Mouse (Mus musculus) monocyte, adult 5-6 weeks (primary cell): ENCODE data around the gene Cdr2. TPM values are rescaled to one million over a fixed set of nuclear protein-coding genes. Genes with fewer than 3 reads are reported as not detected.
A peak's percentile ranks its signal among the peaks of the same experiment; 100 is the strongest.
"Not testable (repeated sequence)": the region's sequence is repeated elsewhere in the genome, so short reads cannot be mapped to it uniquely, and the experiment has no call there.

Experiments
- ATAC-seq: fragments of 153-309, 156-312 bp; replicated peaks from 2 replicates; pipeline ENCODE4 v1.8.0; 2017; ENCODE audit warnings: mild to moderate bottlenecking; ENCODE audit not compliant: low TSS enrichment, insufficient number of reproducible peaks, severe bottlenecking, poor library complexity, low FRiP score
- total RNA-seq: library from RNA; stranded (forward); fragments of 200-1000, 200-491, 200-594 nt; gene quantifications from 3 replicates; pipeline ENCODE4 v1.2.3, GENCODE M21; 2017

Cdr2 gene
- total RNA-seq, 1 experiment from 2014 or later, result 17.3 TPM

- ATAC-seq, result peak; percentile 86
Measured at GRCm38 (mm10) chr7:120917592-120918461, 64.3 kb downstream of the Cdr2 start, which contains the start of gene Polr3e. Gene Polr3e (plus strand): TSS chr7:120917744.

DNA sequence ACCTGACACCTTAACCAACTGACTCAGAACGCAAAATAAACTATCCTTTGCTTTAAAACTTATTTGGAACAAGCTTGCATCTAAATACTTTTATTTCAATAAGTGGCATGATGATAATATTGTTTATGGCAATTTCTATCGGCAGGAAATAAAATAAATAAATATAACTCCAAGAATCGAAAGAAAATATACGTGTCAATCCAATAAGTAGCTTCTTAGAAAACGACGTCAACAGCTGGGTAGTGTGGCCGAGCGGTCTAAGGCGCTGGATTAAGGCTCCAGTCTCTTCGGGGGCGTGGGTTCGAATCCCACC lies 64.9 kb downstream of the Cdr2 start:
- ATAC-seq, result no peak

DNA sequence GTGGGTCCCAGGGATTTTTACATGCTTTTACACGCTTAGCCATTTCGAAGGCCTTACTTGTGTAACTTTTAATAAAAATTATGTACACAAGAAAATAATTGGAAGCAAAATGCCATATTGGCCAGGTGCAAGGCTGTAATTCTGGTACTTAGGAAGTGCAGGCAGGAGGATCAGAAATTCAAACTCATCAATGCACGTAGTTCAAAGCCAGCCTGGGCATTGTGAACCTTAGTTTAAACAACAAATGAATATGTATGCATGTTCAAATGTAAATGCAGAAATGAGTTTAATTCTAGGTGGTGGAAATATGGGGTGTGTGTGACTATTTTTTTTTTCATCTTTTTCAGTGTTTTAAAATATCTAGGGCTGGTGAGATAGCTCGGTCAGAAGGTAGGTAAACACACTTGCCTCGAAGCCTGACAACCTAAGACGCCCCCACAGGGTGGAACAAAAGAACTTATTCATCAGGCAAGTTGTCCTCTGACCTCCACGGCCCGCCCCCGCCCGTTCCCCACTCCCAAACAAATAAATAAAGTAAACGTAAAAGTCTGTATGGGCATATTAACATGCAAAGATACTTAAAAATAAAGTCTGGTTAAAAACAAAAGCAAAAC lies 65.7 kb downstream of the Cdr2 start:
- ATAC-seq, result no peak

DNA sequence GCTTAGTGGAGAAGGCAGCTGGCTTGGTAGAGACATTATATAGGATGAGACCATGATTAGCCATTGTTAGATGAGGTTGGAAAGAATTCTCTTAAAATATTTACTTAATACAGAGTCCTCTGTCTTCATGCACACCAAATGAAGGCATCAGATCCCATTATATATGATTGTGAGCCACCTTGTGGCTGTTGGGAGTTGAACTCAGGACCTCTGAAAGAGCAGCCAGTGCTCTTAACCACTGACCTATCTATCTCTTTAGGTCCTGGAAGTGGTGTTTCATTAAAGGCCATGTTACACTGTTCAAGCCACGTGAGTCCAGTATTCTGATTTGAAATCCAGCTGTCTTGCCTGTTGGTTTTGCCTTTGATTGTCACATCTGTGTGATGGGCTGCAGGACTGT lies 68.8 kb downstream of the Cdr2 start:
- no peak for ATAC-seq

GRCm38 (mm10) chr7:120911268-120911667 lies 70.8 kb downstream of the Cdr2 start:
- ATAC-seq, result not testable (repeated sequence)

GRCm38 (mm10) chr7:120910172-120910571 lies 71.9 kb downstream of the Cdr2 start:
- not testable (repeated sequence) for ATAC-seq

Other genes with a start within 250 kb of the Cdr2 start
- gene Vwa3a, start 243.0 kb downstream of the Cdr2 start, total RNA-seq, result not detected in 3 replicates
- gene Gm5737, start 169.9 kb downstream of the Cdr2 start, total RNA-seq, result not detected in 3 replicates
- 33.4 to 56.9 TPM (median 45.7 TPM) in 3 replicates for gene Eef2k, start 139.5 kb downstream of the Cdr2 start, total RNA-seq
- gene Polr3e, start 64.6 kb downstream of the Cdr2 start, total RNA-seq, result 12.7 to 15.4 TPM (median 14.8 TPM) in 3 replicates
- not detected in 3 replicates for gene Mfsd13b, start 197 bp upstream of the Cdr2 start, total RNA-seq
- 45.0 to 54.5 TPM (median 52.3 TPM) in 3 replicates for gene Mettl9, start 52.1 kb upstream of the Cdr2 start, total RNA-seq
- 245 to 446 TPM (median 387 TPM) in 3 replicates for gene Igsf6, start 92.3 kb upstream of the Cdr2 start, total RNA-seq
- gene Otoa, start 99.3 kb upstream of the Cdr2 start, total RNA-seq, result 0.29 TPM in 1 of 3 replicates, not detected in the others